Mouse (Mus musculus) central nervous system, embryonic 18 days (tissue): Measurements from ENCODE around the gene Ctxn1. TPM values are rescaled to one million over a fixed set of nuclear protein-coding genes. Genes with fewer than 3 reads are reported as not detected.

ENCODE experiments used
- polyA plus RNA-seq: library from polyadenylated mRNA; depleted of rRNA; stranded (reverse); fragments of >200 nt; gene quantifications from 2 replicates; pipeline ENCODE4 v1.2.3, GENCODE M21; 2012; rRNA removed

Ctxn1 gene
- 411 and 502 TPM in 2 replicates for polyA plus RNA-seq

GRCm38 (mm10) chr8:4259125-4259804 is at the start of gene Ctxn1:
TSS of gene Ctxn1 (minus strand) at chr8:4259274.

GRCm38 (mm10) chr8:4275275-4276110 is 16.4 kb upstream of the Ctxn1 start, which contains the start of gene Timm44:
TSS of gene Timm44 (minus strand) at chr8:4275913.

GRCm38 (mm10) chr8:4252934-4253841 is 5.9 kb downstream of the Ctxn1 start, which contains the start of gene Snapc2:
TSS of gene Snapc2 (plus strand) at chr8:4253080.

GRCm38 (mm10) chr8:4247951-4248540 is 11.0 kb downstream of the Ctxn1 start, which contains the start of gene Tgfbr3l:
TSS of gene Tgfbr3l (plus strand) at chr8:4248214.

GRCm38 (mm10) chr8:4238434-4239192 is 20.5 kb downstream of the Ctxn1 start, which contains the start of the genes Map2k7 and Gm49320:
TSS of gene Map2k7 (plus strand) at chr8:4238740.
TSS of gene Gm49320 (plus strand) at chr8:4238865.

GRCm38 (mm10) chr8:4226739-4227347 is 32.2 kb downstream of the Ctxn1 start, which contains the start of gene Lrrc8e:
TSS of gene Lrrc8e (plus strand) at chr8:4226827.

GRCm38 (mm10) chr8:4216791-4217621 is 42.1 kb downstream of the Ctxn1 start, which contains the start of gene Prr36:
TSS of gene Prr36 (minus strand) at chr8:4217459.

Other genes with a start within 250 kb of the Ctxn1 start
- gene Cd209f, start 153.4 kb downstream of the Ctxn1 start, polyA plus RNA-seq, result 0.09 and 0.13 TPM in 2 replicates
- gene Cd209g, start 125.2 kb downstream of the Ctxn1 start, polyA plus RNA-seq, result not detected in 2 replicates
- 90.6 and 100 TPM in 2 replicates for gene Evi5l, start 92.7 kb downstream of the Ctxn1 start, polyA plus RNA-seq
- gene Prr36, start 41.8 kb downstream of the Ctxn1 start, polyA plus RNA-seq, result 27.0 and 36.3 TPM in 2 replicates
- gene Lrrc8e, start 32.4 kb downstream of the Ctxn1 start, polyA plus RNA-seq, result 0.05 TPM in 1 of 2 replicates, not detected in the other
- gene Map2k7, start 20.5 kb downstream of the Ctxn1 start, polyA plus RNA-seq, result 45.0 and 47.8 TPM in 2 replicates
- gene Gm49320, start 20.4 kb downstream of the Ctxn1 start, polyA plus RNA-seq, result 2.6 and 2.8 TPM in 2 replicates
- gene Tgfbr3l, start 11.1 kb downstream of the Ctxn1 start, polyA plus RNA-seq, result 20.2 and 20.8 TPM in 2 replicates
- 63.3 and 64.1 TPM in 2 replicates for gene Snapc2, start 6.2 kb downstream of the Ctxn1 start, polyA plus RNA-seq
- gene Timm44, start 16.6 kb upstream of the Ctxn1 start, polyA plus RNA-seq, result 85.2 and 87.1 TPM in 2 replicates
- 13.8 and 14.7 TPM in 2 replicates for gene Ccl25, start 65.9 kb upstream of the Ctxn1 start, polyA plus RNA-seq
- gene Elavl1, start 66.1 kb upstream of the Ctxn1 start, polyA plus RNA-seq, result 40.4 and 40.9 TPM in 2 replicates
- 60.1 and 66.1 TPM in 2 replicates for gene Cers4, start 233.8 kb upstream of the Ctxn1 start, polyA plus RNA-seq